Mouse (Mus musculus): ENCODE results near the gene Filip1l.

DNA sequence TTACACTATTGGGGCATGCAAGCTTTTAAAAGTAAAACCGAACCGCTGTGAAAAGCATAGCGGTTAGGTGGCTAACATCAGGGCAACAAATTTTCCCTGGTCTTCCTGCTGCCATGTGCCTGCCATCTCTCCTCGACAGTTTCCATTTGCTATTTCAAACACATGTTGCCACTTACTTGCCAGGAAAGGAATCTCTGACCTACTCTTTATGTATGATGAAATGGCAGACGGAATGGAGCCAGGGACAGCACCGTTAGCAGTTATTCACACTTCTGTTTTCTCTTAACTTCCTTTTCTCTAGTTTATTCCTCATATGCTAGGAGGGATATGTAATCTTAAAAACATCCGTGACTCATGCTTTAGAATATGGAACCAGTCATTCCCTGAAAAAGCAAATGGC lies 183.6 kb downstream of the Filip1l start:
- TF ChIP-seq POLR2A (IDR thresholded peaks at IDR 0.05; ENCODE audit: borderline replicate concordance, low read depth, low read length), result no peak
- no peak for TF ChIP-seq CTCF (IDR thresholded peaks at IDR 0.05; ENCODE audit: low read depth, low read length)
